Mouse (Mus musculus) activated CD4-positive, CD25-positive, alpha-beta regulatory T cell, adult 9 weeks (primary cell): ENCODE results near the gene Cideb. TPM values are rescaled to one million over a fixed set of nuclear protein-coding genes. Genes with fewer than 3 reads are reported as not detected.

Experiments used
- polyA plus RNA-seq: library from polyadenylated mRNA; unstranded; fragments of 100-300 nt; shearing (Covaris generic); gene quantifications from one replicate; pipeline ENCODE4 v1.2.1, GENCODE M21; 2017

The Cideb gene
- polyA plus RNA-seq = not detected

DNA sequence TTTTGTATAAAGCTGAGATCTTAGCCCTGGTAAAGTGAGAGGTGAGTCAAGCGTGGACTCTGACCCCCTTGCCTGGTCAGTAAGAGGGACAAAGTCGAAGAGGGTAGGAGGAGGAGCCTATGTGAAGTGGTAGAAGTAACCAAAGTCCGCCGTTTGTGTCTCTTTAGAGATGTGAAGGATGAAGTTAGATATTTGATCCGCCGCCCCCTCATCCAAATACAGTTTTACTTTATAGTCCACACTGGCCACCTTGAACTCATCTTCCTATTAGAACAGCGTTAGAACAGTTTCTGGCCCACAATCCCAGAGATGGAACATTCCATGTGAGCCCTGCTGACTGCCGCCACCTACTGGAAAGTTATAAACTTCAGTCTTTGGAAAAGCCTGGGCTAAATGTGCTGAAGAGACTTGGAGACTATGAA lies at the start of gene Cideb:
TSS of gene Cideb (minus strand) at position 96 of the 422 bp plus-strand sequence.

DNA sequence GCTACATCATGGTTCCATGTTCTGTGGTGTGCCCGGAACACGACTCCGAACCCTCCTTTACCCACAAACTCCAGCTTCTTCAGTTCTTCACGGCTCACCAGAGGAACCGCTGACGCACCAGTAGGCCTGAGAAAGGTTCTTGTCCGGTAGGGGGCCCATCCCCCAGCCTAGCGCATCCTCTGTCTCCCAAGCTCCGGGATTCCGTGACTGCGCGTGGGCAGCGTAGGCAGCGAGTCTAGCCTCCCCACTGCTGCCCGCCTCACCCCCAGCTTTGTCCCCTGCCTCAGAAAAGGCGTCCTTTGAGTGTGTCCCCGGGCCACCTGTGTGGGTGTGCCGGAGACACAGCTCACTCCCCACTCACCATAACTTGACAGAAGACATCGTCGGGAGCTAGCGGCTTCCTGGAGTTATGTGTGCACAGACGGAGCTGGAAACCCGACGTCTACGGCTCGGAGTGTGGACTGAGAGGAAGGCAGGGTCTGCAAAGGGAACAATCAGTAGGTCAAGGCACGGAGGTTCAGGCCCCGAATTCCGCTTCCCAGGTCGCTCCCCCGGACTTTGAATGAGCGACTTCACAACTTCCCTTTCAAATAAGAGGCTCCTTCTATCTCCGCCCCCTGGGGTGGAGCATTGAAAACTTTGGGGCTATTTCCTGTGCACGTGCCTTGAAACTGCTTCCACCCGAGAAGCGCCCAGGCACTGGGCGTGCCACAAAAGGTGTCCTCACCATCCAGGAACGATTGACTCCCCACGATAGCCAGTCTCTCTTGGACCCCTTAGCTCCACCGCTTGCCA lies 30.2 kb upstream of the Cideb start, which contains the start of gene Ripk3:
TSS of gene Ripk3 (minus strand) at position 610 of the 795 bp plus-strand sequence.

DNA sequence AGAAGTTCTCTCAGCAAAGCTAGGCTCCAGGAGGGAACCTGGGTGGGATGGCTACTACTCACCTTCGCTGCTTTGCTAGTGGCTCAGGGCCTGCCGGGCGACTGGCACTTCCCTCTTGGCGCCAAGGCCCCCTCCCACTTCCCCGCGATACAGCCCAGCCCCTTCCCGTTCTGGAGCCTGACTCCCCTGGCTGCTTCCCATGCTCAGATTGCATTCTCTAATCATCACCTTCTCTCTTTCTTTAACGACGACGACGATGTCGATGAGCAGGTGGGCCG lies 25.6 kb upstream of the Cideb start, which contains the start of gene Adcy4:
TSS of gene Adcy4 (minus strand) at position 138 of the 278 bp plus-strand sequence.

DNA sequence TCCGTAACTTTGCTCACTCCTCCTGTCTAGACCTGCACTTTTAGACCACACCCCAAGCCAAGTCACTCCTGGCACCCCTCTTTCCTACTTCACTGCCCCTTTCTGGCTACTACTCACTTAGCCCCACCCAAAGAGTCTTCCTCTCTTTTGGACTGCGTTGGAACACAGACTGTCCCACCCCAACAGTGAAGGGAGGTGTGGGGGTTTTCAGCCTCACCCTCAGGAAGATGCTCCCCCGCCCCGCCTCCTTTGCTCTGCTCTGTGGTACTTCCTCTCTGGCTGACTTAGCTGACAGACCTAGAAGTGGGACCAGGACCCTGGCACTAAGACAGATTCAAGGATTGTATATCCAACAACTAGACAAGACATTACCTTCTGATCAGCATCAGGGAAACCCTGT lies 7.4 kb upstream of the Cideb start, which contains the start of gene Ltb4r1:
TSS of gene Ltb4r1 (plus strand) at position 267 of the 400 bp plus-strand sequence.

DNA sequence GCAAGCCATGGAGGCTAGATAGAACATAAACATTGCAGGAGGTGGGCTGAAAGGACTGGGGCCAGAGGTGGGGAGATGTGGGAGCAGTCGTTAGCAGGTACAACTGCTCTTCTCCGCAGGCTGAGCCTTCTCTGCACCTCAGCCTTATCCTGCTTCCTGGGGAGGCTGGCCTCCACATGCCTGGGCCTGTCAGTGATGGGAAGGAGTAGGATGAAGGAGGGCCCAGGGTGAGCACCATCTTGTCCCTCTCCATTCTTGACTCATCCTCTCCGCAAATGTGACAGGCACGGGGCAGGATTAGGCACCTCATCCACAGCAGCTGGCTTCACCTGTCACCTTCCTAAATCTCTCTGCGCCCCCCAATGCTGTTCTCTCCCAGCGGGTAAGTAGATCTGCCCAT lies 2.9 kb upstream of the Cideb start, which contains the start of gene Ltb4r2:
TSS of gene Ltb4r2 (plus strand) at position 266 of the 400 bp plus-strand sequence.

DNA sequence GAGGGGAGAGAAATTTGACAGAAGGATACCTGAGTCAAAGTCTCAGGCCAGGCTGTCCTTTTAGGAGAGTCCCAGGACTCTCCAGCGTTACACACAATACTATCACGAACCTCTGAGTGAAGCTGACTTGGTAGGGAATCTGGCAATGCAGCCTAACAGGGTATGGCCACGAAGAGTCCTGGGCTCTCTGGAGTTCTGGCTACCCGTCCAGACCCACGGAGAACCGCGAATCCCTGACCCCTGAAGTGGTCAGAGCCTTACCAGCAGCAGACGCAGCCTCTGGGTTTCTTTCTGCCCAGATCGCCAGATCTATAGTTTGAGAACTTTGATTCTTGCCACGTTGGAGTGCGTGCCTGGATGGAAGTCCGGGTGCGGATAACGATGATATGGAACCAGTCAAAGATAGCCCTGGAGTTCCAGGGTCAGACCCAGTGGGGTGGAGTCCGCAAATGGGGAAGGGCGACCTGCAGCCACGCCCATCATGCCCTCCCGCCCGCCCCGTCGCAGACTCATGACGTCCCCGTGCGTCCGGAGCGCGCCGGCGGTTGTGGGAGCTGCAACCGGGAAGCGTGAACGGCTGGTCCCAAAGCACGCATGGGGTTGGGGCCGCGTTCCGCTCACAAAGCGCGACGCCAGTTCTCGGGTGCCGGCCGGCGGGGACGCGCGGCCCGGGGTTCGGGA lies 12.9 kb downstream of the Cideb start, which contains the start of the genes Dhrs1 and Nop9:
TSS of gene Dhrs1 (minus strand) at position 511 of the 681 bp plus-strand sequence.
TSS of gene Nop9 (plus strand) at position 514 of the 681 bp plus-strand sequence.

DNA sequence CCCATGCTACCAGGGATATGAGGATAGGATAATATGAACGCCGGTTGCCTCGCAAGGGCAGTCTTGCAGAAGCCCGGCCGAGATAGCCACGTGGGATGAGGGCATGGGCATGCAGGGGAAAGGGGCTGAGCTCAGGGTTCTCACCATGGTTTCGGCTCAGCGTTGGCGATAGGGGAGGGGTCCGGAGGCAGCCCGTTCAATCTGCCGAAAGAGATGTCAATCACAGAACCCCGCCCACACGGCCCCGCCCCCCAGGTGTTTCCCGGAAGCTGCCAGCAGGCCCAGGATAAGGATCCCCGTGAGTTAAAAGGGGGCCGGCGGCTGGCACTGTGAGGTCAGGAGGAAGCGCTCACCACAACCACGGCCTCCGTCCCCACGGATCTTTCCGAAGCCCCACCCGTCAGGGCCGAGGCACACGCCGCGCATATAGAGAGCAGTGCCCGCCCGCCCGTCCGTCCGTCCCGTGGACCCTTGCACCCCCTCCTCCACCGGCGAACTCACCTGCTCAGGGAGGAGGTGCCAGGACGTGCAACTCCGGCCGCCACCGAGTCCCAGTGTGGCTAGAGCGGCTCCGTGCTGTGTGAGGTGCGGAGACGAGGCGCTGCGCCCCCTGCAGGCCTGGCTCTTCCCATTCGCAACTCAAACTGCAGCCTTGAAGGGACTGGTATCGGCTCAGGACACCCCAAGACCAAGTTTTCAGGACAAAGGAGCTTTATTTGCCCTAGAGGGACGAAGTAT lies 36.4 kb downstream of the Cideb start, which contains the start of gene Rabggta:
TSS of gene Rabggta (minus strand) at position 564 of the 738 bp plus-strand sequence.

DNA sequence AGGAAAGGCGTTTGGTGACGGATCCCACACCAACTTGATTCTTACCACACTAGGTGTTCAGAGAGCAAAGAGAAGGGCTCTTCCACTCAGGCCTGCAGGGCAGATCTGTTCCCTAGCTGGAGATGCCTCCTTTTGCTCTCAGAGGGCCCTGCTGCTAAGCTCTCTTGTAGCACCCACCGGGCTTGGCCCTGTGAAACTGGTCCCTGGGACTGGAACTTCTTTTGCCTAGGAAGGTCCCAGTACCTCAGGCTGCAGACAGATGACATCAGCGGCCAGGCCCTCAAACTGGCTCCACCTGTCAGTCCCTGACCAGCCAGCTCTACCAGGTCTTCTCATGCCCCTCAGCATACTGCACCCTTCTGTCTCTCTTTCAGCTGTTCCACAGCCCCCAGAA lies 44.5 kb downstream of the Cideb start, which contains the start of gene Tgm1:
TSS of gene Tgm1 (minus strand) at position 198 of the 394 bp plus-strand sequence.

Other genes with a start within 250 kb of the Cideb start
- gene Cpne6, start 248.0 kb downstream of the Cideb start, polyA plus RNA-seq = not detected
- gene Nrl, start 233.5 kb downstream of the Cideb start, polyA plus RNA-seq = 0.07 TPM
- 46.5 TPM for gene Pck2, start 218.2 kb downstream of the Cideb start, polyA plus RNA-seq
- 159 TPM for gene Dcaf11, start 198.5 kb downstream of the Cideb start, polyA plus RNA-seq
- gene A730061H03Rik, start 198.1 kb downstream of the Cideb start, polyA plus RNA-seq = 4.7 TPM
- gene Fitm1, start 182.8 kb downstream of the Cideb start, polyA plus RNA-seq = not detected
- gene Psme1, start 180.3 kb downstream of the Cideb start, polyA plus RNA-seq = 1,178 TPM
- gene Emc9, start 173.2 kb downstream of the Cideb start, polyA plus RNA-seq = 32.1 TPM
- 1,001 TPM for gene Psme2, start 167.3 kb downstream of the Cideb start, polyA plus RNA-seq
- 79.7 TPM for gene Rnf31, start 166.8 kb downstream of the Cideb start, polyA plus RNA-seq
- gene Irf9, start 154.9 kb downstream of the Cideb start, polyA plus RNA-seq = 209 TPM
- 10.1 TPM for gene Rec8, start 140.4 kb downstream of the Cideb start, polyA plus RNA-seq
- gene Ipo4, start 122.5 kb downstream of the Cideb start, polyA plus RNA-seq = 74.4 TPM
- 2.5 TPM for gene Gm49378, start 120.6 kb downstream of the Cideb start, polyA plus RNA-seq
- 95.5 TPM for gene Tm9sf1, start 114.7 kb downstream of the Cideb start, polyA plus RNA-seq
- gene Tssk4, start 108.3 kb downstream of the Cideb start, polyA plus RNA-seq = 1.4 TPM
- gene Mdp1, start 98.0 kb downstream of the Cideb start, polyA plus RNA-seq = 120 TPM
- 49.3 TPM for gene Gmpr2, start 86.5 kb downstream of the Cideb start, polyA plus RNA-seq
- gene Nedd8, start 86.3 kb downstream of the Cideb start, polyA plus RNA-seq = 452 TPM
- gene Tinf2, start 76.6 kb downstream of the Cideb start, polyA plus RNA-seq = 62.3 TPM
- gene Tgm1, start 44.5 kb downstream of the Cideb start, polyA plus RNA-seq = 0.39 TPM
- gene Rabggta, start 36.2 kb downstream of the Cideb start, polyA plus RNA-seq = 71.3 TPM
- gene Dhrs1, start 12.8 kb downstream of the Cideb start, polyA plus RNA-seq = 56.9 TPM
- gene Nop9, start 12.8 kb downstream of the Cideb start, polyA plus RNA-seq = 15.6 TPM
- not detected for gene Ltb4r2, start 3.0 kb upstream of the Cideb start, polyA plus RNA-seq
- 3.1 TPM for gene Ltb4r1, start 7.5 kb upstream of the Cideb start, polyA plus RNA-seq
- 0.11 TPM for gene Adcy4, start 25.6 kb upstream of the Cideb start, polyA plus RNA-seq
- 81.9 TPM for gene Ripk3, start 30.4 kb upstream of the Cideb start, polyA plus RNA-seq
- not detected for gene Nfatc4, start 64.7 kb upstream of the Cideb start, polyA plus RNA-seq
- gene Nynrin, start 95.6 kb upstream of the Cideb start, polyA plus RNA-seq = 1.5 TPM
- gene Cbln3, start 125.9 kb upstream of the Cideb start, polyA plus RNA-seq = not detected
- gene Khnyn, start 126.5 kb upstream of the Cideb start, polyA plus RNA-seq = 115 TPM
- gene Sdr39u1, start 141.8 kb upstream of the Cideb start, polyA plus RNA-seq = 75.8 TPM
- gene Cma1, start 186.2 kb upstream of the Cideb start, polyA plus RNA-seq = not detected
- gene Cma2, start 192.5 kb upstream of the Cideb start, polyA plus RNA-seq = not detected